Mouse (Mus musculus): ENCODE results near the gene Bhlha15. TPM values are rescaled to one million over a fixed set of nuclear protein-coding genes. Genes with fewer than 3 reads are reported as not detected.

The Bhlha15 gene
- polyA plus RNA-seq (2021; fragmentation: Nextera tagmentation): not detected in 2 replicates
- long read RNA-seq, experiment 1: 0 reads
- long read RNA-seq, experiment 2: 0 reads

GRCm38 (mm10) chr5:144189950-144190583 lies at the start of gene Bhlha15:
Bhlha15 (plus strand) TSS chr5:144190286.

GRCm38 (mm10) chr5:144223503-144223862 lies 33.4 kb downstream of the Bhlha15 start, which contains the start of gene Tecpr1:
Tecpr1 (minus strand) TSS chr5:144223615.

Other genes starting within 250 kb of the Bhlha15 start
- gene Ccz1, start 175.4 kb upstream of the Bhlha15 start, polyA plus RNA-seq (2021; fragmentation: Nextera tagmentation): 12.9 and 13.1 TPM in 2 replicates
- gene Ocm, start 163.6 kb upstream of the Bhlha15 start, polyA plus RNA-seq (2021; fragmentation: Nextera tagmentation): not detected in 2 replicates
- 7.9 and 8.0 TPM in 2 replicates for gene Lmtk2, start 89.8 kb upstream of the Bhlha15 start, polyA plus RNA-seq (2021; fragmentation: Nextera tagmentation)
- 32.1 and 32.5 TPM in 2 replicates for gene Tecpr1, start 33.3 kb downstream of the Bhlha15 start, polyA plus RNA-seq (2021; fragmentation: Nextera tagmentation)
- gene Bri3, start 54.2 kb downstream of the Bhlha15 start, polyA plus RNA-seq (2021; fragmentation: Nextera tagmentation): 21.8 and 25.7 TPM in 2 replicates
- 0.62 and 2.2 TPM in 2 replicates for gene Baiap2l1, start 167.8 kb downstream of the Bhlha15 start, polyA plus RNA-seq (2021; fragmentation: Nextera tagmentation)

Data from layer of hippocampus, adult 6 months (tissue).